Mouse (Mus musculus) urinary bladder, postnatal 25 days (tissue): ENCODE results near the gene Tbx10.
"Not testable (repeated sequence)": the region's sequence is repeated elsewhere in the genome, so short reads cannot be mapped to it uniquely, and the experiment has no call there.

Experiments used
- DNase-seq: peaks from one replicate; pipeline ENCODE4 v3.0.0; 2022; ENCODE audit warnings: low spot score

Tbx10 gene

GRCm38 (mm10) chr19:3992416-3992815 is at the start of gene Tbx10:
Gene Tbx10, plus strand, starts transcription at chr19:3992752.
- no peak for DNase-seq

- no peak for DNase-seq
Observed at GRCm38 (mm10) chr19:3942986-3943735, 49.4 kb upstream of the Tbx10 start.

GRCm38 (mm10) chr19:3945872-3946564 is 46.5 kb upstream of the Tbx10 start:
- DNase-seq, result no peak

- DNase-seq, result peak; percentile 68
Observed at GRCm38 (mm10) chr19:3946715-3947114, 45.8 kb upstream of the Tbx10 start.

- DNase-seq, result no peak
Observed at GRCm38 (mm10) chr19:3947813-3948212, 44.7 kb upstream of the Tbx10 start.

GRCm38 (mm10) chr19:3948546-3948945 is 44.0 kb upstream of the Tbx10 start:
- DNase-seq, result no peak

- DNase-seq, result no peak
Observed at GRCm38 (mm10) chr19:3950331-3950730, 42.2 kb upstream of the Tbx10 start.

DNA sequence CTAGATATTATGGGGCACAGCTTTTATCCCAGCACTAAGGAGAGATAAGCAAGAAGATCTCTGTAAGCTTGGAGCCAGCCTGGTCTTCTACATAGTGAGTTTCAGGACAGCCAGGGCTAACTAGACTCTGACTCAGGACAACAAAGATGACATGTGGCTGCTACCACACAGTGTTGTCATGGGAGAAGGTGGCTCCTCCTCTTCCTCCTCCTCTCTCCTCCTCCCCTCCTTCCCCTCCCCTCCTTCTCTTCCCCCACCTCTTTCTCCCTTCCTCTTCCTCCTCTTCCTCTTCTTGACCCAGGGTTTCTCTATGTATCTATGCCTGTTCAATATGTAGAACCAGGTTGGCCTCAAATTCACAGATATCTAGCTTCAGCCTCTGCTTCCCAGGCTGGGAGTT is 41.1 kb upstream of the Tbx10 start:
- DNase-seq, result no peak

GRCm38 (mm10) chr19:3952099-3952498 is 40.5 kb upstream of the Tbx10 start:
- DNase-seq, result no peak

DNA sequence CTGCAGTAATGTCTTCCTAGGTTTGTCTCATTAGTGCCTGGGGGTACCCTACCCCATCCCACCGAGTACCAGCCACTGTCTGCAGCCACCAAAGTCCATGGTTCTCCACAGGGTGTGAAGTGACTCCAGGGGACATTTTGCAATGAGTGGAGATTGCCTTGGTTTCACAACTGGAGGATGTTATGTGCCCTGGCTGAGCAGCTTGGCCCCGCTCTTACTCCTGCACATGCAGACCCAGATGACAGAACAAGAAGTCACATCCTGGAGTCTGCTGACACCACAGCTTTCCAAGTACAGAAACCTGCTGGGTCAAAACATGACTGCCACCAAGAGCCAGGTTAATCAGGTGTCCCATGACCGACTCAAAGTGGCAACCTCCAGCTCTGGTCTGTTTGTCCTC is 37.5 kb upstream of the Tbx10 start:
- no peak for DNase-seq

DNA sequence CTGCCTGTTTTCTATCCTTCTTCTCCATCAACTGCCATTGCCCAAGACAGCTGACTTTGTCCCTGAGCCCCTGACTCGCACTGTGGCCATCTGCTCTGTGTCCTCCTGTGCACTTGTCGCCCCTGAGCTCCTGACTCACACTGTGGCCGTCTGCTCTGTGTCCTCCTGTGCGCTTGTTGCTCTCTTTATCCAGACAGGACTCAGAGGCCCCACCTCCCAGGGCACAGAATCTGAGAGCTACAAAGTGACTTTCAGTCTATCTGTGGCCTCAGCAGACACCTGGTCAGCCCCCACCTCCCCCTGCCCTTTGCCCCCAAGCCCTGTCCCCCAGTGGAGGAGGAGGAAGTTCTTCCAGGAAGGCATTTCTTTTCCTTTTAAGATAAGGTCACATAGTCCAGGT is 36.7 kb upstream of the Tbx10 start:
- DNase-seq, result no peak

- DNase-seq, result not testable (repeated sequence)
Observed at GRCm38 (mm10) chr19:3957296-3958036, 35.1 kb upstream of the Tbx10 start.

DNA sequence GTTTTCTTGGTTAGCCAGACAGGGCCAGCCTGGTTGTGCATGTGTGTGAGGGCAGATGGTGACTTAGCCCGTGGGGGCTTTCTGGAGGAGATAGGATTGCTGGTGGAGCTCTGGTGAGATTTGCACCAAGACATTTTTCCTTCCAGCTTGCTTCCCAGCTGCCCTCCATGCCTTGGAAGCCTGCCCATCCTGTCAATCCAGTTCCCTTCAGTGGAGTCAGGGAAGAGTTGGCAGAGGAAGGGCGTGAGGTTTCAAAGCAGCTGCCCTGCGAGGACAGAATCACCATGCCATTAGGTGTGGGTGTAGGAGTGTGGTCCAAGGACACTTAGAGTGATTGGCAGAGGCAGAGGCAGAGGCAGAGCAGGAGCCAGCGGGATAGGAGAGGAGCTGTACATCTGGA is 34.1 kb upstream of the Tbx10 start, which contains the start of gene Aldh3b3:
Gene Aldh3b3 (plus strand): TSS at position 176 of the 400 bp plus-strand sequence.
- no peak for DNase-seq

DNA sequence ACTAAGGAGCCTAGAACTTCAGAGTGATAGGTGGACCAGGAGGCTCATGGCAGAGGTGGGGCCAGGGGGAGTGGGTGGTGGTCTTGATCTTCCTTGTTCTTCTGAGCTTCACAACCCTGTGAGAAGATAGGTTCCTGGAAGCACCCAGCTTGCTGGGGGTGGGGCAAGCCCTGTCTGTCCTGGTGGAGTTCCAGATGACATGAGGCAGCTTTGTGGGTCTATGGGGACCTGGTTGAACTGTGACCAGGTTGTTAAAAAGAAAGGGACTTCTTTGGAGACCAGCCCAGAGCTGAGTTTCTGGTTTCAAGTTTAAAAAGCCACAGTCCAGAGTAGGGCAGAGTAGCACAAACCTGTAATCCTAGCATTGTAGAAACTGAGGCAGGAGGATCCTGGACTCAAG is 33.5 kb upstream of the Tbx10 start:
- no peak for DNase-seq

GRCm38 (mm10) chr19:3960211-3960610 is 32.3 kb upstream of the Tbx10 start:
- DNase-seq, result no peak

- DNase-seq, result not testable (repeated sequence)
Observed at GRCm38 (mm10) chr19:3961805-3962204, 30.7 kb upstream of the Tbx10 start.

GRCm38 (mm10) chr19:3962469-3962868 is 30.1 kb upstream of the Tbx10 start:
- no peak for DNase-seq

GRCm38 (mm10) chr19:3964030-3964429 is 28.5 kb upstream of the Tbx10 start:
- DNase-seq, result no peak

DNA sequence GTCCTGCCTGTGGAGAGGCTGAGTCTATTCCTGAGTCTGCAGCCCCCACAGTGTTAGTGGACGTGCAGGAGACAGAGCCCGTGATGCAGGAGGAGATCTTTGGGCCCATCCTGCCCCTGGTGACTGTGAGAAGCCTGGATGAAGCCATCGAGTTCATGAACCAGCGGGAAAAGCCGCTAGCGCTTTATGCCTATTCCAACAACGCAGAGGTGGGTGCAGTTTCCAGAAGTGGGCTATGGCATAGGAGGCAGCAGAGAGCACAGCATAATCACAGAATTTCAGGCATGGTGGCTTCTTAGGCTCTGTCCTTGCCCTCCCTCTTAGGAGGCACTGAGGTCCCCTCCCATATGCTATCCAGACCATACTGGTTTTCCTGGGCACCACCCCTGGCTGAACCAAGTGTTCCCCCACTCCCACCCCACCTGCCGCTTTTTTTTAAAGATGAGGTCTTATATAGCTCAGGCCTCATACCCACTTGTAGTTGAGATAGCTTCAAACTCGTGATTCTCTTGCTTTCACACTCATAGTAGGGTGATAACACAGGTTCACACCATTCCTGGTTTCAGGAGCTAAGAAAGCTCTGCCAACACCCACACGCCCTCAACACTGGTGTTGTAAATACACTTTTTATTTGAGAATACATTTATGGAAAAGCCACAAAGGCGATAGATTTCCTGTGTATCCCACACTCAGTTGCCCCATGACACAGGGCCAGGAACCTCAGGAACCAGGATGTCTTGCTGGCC is 26.0 kb upstream of the Tbx10 start:
- no peak for DNase-seq

GRCm38 (mm10) chr19:3967258-3967657 is 25.3 kb upstream of the Tbx10 start:
- DNase-seq, result no peak

DNA sequence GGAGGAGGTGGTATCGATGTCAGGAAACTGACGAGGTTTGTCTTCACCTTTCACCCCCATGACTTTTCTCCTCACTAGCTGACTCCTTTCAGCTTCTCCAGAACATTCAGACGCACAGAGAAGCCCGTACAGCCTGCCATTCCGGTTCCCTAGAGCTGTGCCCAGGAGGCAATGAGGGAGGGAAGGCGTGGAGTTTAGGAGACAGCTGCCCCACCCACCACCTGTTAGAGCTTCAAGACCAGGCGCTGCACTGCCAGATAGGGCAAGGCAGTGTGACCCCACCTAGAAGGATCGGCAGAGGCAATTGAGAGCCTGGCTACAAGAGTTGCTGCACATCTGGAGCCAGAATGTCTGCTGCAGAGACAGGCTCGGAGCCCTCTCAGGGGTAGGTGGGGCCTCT is 20.3 kb upstream of the Tbx10 start, which contains the start of gene Aldh3b2:
Gene Aldh3b2 (plus strand): TSS at position 100 of the 400 bp plus-strand sequence.
- DNase-seq, result peak; percentile 65

DNA sequence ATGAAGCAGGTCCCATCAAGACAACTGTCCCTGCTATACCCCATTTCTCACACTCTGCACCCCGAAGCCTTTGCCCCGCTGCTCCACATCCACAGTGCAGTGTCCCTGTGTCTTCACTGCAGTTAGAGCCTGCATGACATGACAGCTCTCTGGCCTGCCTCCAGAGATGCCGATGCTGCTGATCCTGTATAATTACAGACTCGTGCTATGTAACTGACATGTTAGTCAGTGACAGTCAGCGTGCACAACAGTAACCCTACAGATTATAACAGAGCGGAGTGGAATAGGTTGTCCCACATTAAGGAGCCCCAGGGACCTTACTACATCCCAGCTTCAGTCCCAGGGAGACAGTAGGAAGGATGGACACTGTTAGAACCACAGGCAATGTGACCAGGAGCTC is 17.9 kb upstream of the Tbx10 start:
- DNase-seq, result not testable (repeated sequence)
